Mouse (Mus musculus) embryonic fibroblast, embryonic 13.5 days (primary cell): ENCODE data around the gene Carns1. TPM values are rescaled to one million over a fixed set of nuclear protein-coding genes. Genes with fewer than 3 reads are reported as not detected.

Source experiments
- H3K27ac ChIP-seq: 2 replicates; pipeline ENCODE4 v1.5.1; 2012; ENCODE audit warnings: low read length, control low read depth, inconsistent platforms; ENCODE audit not compliant: insufficient read depth
- H3K4me1 ChIP-seq: 2 replicates; pipeline ENCODE4 v1.6.1; 2011; ENCODE audit warnings: low read length; ENCODE audit not compliant: control insufficient read depth, insufficient read depth
- H3K4me3 ChIP-seq: 2 replicates; pipeline ENCODE4 v1.5.1; 2011; ENCODE audit warnings: mild to moderate bottlenecking, control low read depth, low read length; ENCODE audit not compliant: insufficient read depth
- CTCF ChIP-seq: IDR thresholded peaks from 2 replicates; pipeline ENCODE4 v1.5.1; 2011; ENCODE audit warnings: mild to moderate bottlenecking, control low read depth, low read length, moderate library complexity, borderline replicate concordance; ENCODE audit not compliant: insufficient read depth
- POLR2A ChIP-seq: IDR thresholded peaks from 2 replicates; pipeline ENCODE4 v1.6.1; 2011; ENCODE audit warnings: low read depth, mild to moderate bottlenecking, control low read depth, low read length, moderate library complexity
- polyA plus RNA-seq: library from polyadenylated mRNA; stranded (reverse); fragments of >200 nt; gene quantifications from 2 replicates; pipeline ENCODE4 v1.2.4, GENCODE M21; 2011; ENCODE audit warnings: low read depth; ENCODE audit not compliant: missing spikeins, insufficient read length

The Carns1 gene
- 3.3 and 4.4 TPM in 2 replicates for polyA plus RNA-seq

DNA sequence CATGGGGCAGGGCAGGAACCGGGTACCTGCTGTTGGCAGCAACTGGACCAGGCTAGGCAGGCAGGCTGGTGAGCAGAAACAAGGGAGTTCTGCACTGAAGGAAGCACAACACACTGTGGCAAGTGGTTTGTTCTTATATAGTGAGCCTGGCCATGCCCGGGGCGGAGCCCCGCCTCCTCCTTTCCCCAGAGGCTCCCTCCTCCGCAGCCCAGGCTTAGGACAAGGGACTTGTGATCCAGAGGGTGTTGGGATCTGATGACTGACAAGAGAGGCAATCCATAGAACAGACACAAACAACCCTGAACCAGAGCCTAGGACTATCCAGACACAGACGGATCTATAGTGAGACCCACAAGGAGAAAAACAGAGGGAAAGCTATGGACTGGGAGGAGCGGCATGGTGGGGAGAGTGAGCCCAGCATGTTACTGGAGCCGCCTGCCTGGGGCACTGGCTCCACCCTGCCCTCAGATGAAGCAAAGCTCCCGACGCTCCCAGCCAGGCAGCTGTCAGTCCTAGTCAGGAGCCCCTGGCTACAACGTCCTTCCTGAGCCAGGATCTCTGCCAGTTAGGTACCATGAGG lies at the start of gene Carns1:
Carns1 (minus strand) TSS at position 112 of the 580 bp plus-strand sequence.
- Histone ChIP-seq H3K4me1 (peaks cover 6% of the 10 kb centered on the region; the same call in 1 of the 2 replicates), H3K4me3 (no peak within 1 kb of the TSS), H3K27ac (no peak within 1 kb of the TSS)
- no peak for TF ChIP-seq CTCF
- peak; percentile 66 for TF ChIP-seq POLR2A

DNA sequence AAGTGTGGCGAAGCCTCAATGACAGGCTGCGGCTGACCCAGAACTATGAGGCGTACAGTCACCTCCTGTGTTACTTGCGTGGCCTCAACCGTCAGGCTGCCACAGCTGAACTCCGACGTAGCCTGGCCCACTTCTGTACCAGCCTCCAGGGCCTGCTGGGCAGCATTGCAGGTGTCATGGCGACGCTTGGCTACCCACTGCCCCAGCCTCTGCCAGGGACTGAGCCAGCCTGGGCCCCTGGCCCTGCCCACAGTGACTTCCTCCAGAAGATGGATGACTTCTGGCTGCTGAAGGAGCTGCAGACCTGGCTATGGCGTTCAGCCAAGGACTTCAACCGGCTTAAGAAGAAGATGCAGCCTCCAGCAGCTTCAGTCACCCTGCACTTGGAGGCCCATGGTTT lies 46.9 kb upstream of the Carns1 start:
- Histone ChIP-seq H3K27ac (no peak overlapping the region), H3K4me3 (no peak overlapping the region), H3K4me1 (peaks cover 17% of the 10 kb centered on the region)
- TF ChIP-seq CTCF (no peak), POLR2A (no peak)

DNA sequence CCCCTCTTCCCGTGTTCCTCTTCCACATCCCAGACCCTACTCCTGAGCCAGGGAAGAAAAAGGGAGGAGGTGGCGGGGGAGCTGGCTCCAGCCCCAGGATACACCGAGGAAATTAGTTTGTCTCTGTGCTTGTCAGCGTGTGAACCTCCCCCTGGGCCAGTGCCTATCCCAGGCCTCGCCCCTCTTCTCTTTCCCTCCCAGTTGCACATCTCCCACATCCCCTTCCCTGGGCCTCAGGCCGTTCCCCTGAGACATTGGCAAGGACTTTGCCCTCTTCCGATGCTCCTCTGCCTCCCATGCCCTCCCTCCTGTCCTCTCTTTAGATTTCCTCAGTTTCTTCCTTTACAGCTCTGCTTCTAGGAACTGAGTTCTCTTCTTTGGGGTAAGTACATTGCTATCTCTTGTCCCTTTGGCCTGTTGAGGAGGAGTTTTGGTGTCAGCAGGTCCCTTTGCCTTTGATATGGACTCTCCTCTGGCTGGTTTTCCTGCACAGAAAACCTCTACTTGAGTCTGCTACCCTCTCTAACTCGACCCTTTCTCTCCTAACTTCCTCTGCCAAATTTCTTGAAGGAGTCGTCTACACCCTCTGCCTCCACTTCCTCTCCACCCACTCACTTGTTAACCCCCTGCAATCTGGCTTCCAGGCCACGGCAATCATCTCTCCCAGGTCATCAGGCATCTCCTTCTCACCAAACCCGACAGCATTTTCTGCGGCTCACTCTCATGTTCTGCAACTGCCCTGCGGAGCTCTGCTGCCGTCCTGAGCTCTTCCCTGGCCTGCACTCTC lies 45.9 kb upstream of the Carns1 start:
- peaks cover 23% of the 10 kb centered on the region for H3K4me1 ChIP-seq
- TF ChIP-seq CTCF, result no peak
- H3K4me3 ChIP-seq, result no peak overlapping the region
- no peak overlapping the region for H3K27ac ChIP-seq

DNA sequence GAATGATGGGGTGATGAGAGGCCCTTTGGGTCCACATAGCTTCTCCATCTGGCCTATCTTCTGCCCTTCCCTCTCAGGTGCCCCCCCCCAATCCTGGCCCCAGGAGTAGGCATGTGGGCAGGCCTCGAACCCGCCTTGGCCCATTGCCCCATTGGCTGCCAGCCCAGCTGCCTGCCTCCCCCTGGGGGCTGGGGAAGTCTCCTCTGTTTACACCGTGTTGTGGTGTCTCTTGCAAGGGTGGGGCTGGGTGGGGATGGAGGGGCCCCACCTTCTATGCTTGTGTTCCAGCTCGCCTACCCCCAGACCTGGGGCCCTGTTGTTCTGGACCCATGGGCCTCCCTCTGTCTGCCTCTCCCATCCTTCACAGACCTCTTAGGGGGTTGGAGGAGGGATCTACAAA lies 45.1 kb upstream of the Carns1 start:
- no peak overlapping the region for H3K4me3 ChIP-seq
- TF ChIP-seq POLR2A (no peak), CTCF (no peak)
- no peak overlapping the region for H3K27ac ChIP-seq
- peaks cover 23% of the 10 kb centered on the region for H3K4me1 ChIP-seq

DNA sequence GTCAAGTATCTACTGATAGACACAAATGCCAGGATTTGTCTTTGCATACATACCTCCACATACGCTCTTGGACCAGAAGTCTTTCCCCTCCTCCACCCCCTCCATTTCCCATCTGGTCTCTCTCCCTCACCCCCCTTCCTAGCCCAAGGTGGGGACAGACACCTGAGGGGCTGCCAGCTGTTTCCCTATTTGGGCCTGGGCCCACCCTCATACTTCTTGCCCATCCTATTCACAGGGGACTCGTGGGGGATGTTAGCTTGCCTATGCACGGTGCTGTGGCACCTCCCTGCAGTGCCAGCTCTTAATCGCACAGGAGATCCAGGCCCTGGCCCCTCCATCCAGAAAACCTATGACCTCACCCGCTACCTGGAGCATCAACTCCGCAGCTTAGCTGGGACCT lies 44.7 kb upstream of the Carns1 start:
- H3K4me1 ChIP-seq, result peaks cover 23% of the 10 kb centered on the region

DNA sequence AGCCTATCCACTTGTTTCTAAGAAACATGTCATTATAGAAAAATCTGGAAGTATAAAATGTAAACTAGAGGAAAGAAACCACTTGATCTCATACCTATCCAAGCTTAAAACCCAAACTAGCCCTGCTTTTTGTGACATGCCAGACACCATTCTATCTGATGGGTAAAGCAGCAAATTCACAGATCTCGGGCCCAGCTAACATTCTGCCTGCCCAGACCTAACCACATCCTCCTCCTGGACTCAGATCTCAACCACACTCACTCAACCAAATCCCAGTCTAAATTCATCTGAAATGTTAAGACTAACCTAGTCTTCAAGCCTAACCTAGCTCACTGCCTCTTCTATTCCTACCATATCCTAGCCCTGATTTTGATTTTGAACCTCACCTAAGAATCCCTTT lies 43.5 kb upstream of the Carns1 start:
- H3K27ac ChIP-seq, result no peak overlapping the region
- peaks cover 24% of the 10 kb centered on the region for H3K4me1 ChIP-seq
- TF ChIP-seq POLR2A (no peak), CTCF (no peak)
- no peak overlapping the region for H3K4me3 ChIP-seq

More for the DNA sequence above, 44.7 kb upstream of the Carns1 start:
- no peak overlapping the region for H3K4me3 ChIP-seq
- TF ChIP-seq POLR2A (no peak), CTCF (no peak)
- H3K27ac ChIP-seq, result no peak overlapping the region

DNA sequence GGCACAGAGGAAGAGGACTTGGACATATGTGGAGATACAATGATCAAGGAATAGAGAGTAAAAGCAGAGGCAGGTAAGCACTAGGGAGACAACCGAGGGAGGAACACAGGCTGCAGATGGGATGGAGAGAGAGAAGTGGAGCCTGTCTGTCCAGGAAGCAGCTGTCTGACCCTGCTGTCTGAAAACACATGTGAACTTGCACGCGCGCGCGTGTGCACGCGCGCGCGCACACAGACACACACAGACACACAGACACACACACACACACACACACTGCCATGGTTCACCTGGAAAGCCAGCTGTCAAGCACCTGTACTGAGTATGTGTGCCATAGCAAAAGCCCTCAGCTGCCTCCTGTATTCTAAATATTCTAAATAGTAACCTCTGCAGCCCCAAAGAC lies 43.0 kb upstream of the Carns1 start:
- Histone ChIP-seq H3K27ac (no peak overlapping the region), H3K4me1 (peaks cover 27% of the 10 kb centered on the region)

DNA sequence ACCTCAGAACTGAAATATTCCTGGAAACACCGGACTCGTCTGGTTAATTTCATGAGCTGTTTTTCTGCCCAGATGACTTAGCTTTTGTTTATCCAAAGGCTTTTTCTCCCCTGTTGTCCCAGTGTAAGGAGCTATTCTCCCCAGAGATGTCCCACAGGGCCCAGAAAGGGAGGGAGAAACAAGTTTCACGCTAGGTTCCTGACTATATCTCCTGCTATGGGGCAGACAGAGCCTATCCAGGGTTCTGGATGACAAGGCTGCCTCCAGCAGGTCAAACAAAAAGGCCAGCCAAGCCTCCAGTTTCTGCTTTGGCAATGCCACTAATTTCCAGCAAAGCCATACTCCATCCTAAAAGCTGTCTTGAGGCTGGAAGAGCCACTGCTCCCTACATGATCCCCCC lies 42.6 kb upstream of the Carns1 start:
- H3K4me3 ChIP-seq, result no peak overlapping the region
- H3K4me1 ChIP-seq, result peaks cover 31% of the 10 kb centered on the region
- TF ChIP-seq CTCF (no peak), POLR2A (no peak)
- H3K27ac ChIP-seq, result no peak overlapping the region

More for the DNA sequence above, 43.0 kb upstream of the Carns1 start:
- no peak overlapping the region for H3K4me3 ChIP-seq
- no peak for TF ChIP-seq CTCF
- no peak for TF ChIP-seq POLR2A

DNA sequence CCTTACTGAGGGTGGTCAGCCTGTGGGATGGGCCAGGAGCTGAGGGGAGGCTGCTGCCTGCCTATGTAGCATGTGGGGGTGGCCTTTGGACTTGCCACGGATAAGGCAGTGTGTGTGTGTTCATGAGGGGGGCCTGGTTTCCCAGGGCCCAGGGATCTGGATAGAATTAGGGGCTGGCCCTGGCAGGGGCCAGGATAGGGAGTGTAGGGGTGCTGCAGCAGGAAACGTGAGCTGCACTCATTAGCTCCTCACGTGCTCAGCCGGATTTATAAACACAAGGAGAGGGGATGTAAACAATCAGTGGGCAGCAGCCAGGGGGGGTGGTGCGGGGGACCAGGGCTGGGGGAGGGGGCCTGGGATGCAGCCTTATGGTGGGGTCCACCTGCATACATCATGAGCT lies 41.9 kb upstream of the Carns1 start:
- TF ChIP-seq CTCF (no peak), POLR2A (no peak)
- H3K4me3 ChIP-seq, result no peak overlapping the region
- H3K4me1 ChIP-seq, result peaks cover 33% of the 10 kb centered on the region
- no peak overlapping the region for H3K27ac ChIP-seq

DNA sequence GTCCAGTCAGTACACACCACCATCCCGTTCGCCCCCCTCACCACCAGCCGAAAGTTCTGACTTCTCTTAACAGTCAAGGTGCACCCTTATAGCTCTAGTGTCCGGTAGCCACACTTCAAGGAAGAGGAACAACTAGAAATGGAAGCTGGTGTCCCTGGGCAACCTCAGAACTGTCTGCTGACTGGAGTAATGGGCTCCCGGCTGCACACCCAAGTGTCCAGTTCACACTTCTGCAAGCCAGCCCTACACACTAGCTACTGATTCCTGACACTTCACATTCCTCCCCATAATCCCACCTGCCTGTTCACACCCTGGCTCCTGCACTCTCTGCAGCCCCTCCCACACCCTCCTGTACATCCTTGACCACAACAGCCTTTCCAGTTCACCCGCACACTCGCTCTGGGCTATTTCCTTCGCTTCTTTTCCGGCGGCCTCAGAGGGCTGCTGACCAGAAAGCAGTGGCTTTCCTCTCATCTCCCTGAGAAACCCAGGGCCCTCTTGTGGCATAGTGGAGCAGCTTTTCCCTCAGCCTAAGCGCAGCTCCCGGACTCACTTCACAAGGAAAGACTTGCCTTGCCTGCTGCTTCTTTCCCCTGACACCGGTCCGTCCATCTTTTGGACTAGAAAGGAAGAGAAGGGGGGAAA lies 40.9 kb upstream of the Carns1 start:
- Histone ChIP-seq H3K4me3 (peak overlapping the region; percentile 71), H3K4me1 (peaks cover 32% of the 10 kb centered on the region), H3K27ac (no peak overlapping the region)
- TF ChIP-seq CTCF, result peak; percentile 32; the same call in 1 of the 2 replicates
- TF ChIP-seq POLR2A, result no peak
